Mouse (Mus musculus): ENCODE results near the gene Synj2.

The Synj2 gene

GRCm38 (mm10) chr17:5935680-5936079 lies 5.4 kb upstream of the Synj2 start:
- no peak for DNase-seq (ENCODE audit: low spot score)

GRCm38 (mm10) chr17:5936276-5936675 lies 4.8 kb upstream of the Synj2 start:
- no peak for DNase-seq (ENCODE audit: low spot score)

- DNase-seq (ENCODE audit: low spot score), result no peak
Observed at GRCm38 (mm10) chr17:5937441-5937840, 3.6 kb upstream of the Synj2 start.

GRCm38 (mm10) chr17:5939871-5940270 lies 1.2 kb upstream of the Synj2 start:
- DNase-seq (ENCODE audit: low spot score), result no peak

DNA sequence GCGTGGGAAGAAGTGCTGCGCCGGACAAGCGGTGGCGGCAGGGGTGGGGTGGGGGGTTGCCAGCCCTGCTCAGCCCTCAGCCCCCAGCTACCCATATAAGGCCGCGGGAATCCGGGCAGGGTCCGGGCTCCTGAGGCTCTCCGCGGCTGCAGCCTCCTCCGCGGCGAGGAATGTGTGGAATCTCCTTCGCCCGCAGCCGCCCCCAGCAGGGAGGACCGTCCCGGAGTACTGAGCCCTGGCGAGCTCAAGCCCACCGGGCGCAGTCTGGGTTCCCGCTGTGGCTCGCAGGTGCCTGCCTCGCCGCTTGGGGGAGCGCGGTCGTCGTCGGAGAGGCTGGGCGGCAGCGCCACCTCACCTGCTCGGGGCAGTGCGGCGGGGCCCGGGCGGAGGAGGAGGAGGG lies 288 bp upstream of the Synj2 start:
- DNase-seq (ENCODE audit: low spot score), result peak; percentile 72

DNA sequence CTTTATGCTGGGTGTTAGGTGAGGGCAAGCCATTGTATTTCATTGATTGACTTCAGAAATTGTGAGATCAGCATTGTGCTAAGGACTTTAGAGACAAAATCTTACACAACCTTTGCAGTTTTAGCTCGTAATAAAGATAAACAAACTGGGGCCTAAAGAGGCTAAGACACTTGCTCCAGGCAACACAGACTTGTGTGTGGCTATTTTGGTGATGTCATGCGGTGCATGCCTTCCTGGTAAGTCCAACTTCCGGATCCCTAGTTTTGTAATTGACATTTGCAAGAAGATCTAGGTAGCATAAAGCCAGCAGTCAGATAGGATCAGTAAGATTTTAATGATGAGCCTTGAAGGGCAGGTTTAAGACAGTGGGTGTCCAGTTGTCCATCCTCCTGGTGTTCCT lies 1.1 kb downstream of the Synj2 start:
- no peak for DNase-seq (ENCODE audit: low spot score)

GRCm38 (mm10) chr17:5943053-5943452 lies 2.0 kb downstream of the Synj2 start:
- no peak for DNase-seq (ENCODE audit: low spot score)

GRCm38 (mm10) chr17:5947039-5947438 lies 6.0 kb downstream of the Synj2 start:
- DNase-seq (ENCODE audit: low spot score), result no peak

DNA sequence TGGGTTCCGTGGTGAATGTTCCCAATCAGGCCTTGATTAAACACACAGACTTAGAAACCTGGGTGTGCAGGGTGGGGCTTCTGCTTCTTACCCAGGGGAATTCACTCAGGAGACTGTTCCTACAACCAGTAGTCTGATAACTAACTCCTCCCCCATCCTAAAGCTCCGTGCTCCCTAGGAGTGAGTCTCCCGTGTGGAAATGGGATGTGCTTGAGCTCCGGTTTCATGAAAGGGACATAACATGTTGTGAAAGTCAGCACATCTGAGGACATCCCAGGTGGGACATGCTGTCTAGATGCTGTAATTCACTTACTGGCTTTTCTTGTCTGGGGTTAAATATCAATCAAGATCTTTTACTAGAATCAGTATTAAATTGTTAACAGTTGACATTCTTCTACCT lies 11.4 kb downstream of the Synj2 start:
- no peak for DNase-seq (ENCODE audit: low spot score)

DNA sequence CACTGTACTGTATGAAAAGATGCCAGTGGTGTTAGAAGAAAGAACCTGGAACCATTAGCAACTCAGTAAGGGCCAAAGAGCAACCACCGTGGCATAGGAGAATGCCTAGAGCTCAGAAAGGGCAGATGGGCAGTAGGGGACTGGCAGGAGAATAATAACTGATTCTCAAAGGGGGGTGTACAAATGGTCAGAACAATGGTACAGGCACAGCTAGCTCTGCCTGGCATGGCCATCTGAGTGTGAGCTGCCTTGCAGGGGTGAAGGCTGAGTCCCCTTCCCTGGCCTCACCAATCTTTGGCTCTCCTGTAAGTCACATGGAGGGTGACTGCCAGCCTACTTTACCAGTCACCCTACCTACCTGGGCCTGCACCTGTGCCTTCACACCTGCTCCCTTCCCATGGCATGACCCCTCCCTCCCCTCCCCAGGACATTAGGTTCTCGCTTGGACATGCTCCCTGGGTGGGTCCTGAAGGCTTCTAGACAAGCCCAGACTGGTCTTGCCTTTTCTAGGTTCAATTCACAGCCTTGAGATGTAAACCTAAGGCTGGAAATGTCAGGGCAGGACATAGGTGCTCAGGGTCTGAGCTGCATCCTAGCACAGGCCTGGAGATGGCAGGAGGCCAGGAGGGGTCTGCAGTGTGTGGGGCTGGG lies 15.4 kb downstream of the Synj2 start:
- DNase-seq (ENCODE audit: low spot score), result no peak

GRCm38 (mm10) chr17:5957097-5957496 lies 16.0 kb downstream of the Synj2 start:
- no peak for DNase-seq (ENCODE audit: low spot score)

DNA sequence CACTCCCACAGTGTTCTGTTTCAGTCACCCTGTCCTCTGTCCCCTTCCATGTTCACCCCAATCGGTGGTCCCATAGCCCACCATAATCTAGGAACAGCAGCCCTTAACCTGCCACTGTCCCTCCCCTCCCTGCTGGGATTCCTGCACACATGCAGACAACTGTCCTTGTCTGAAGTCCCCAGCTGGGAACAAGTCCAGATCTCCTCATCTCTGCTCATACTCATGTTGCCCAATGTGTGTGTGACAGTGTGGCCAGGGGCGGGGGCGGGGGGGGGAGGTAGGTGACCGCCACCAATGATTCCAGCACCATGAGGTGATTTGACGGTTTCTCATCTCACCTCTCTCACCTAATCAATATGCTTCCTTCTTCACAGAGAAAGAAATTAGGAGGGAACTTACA lies 17.1 kb downstream of the Synj2 start:
- no peak for DNase-seq (ENCODE audit: low spot score)

GRCm38 (mm10) chr17:5958636-5959035 lies 17.6 kb downstream of the Synj2 start:
- no peak for DNase-seq (ENCODE audit: low spot score)

DNA sequence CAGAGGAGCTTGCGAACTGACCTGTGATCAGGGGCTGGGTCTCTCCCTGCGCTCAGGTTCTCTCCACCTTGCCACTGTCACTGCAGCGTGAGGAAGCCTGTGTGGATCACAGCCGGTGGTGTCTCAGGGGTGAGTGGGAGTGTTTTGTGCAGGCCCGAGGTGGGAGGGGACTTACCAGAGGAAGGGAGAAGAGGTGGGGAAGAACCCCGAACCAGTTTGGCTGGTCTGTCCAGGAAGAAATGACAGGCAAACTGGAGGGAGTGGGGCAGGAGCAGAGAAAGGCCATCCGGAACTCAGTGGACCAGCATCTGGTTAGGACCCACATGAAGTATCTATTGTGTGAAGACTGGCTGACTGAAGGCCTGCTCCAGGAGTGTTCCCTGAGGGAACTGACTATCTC lies 18.0 kb downstream of the Synj2 start:
- DNase-seq (ENCODE audit: low spot score), result no peak

DNA sequence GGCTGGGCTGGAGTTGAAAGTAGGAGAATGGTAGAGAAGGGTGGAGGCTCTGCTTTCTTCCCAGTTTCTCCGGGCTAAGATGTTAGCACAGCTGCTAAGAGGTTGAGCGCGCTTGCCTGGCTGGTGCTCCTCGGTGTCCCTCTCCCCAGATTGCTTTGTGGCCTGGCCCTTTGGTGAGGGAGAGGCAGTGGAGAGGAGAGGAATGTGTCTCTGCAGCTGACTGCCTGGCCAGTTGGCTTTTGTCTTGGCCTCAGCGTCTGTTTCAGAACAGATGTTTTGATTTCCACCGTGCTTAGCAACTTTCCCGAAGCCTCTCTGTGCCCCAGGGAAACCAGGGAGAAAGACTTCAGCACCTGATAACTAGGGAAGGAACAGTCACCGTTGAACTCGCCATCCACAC lies 18.7 kb downstream of the Synj2 start:
- DNase-seq (ENCODE audit: low spot score), result no peak

- DNase-seq (ENCODE audit: low spot score), result no peak
Observed at GRCm38 (mm10) chr17:5963766-5964165, 22.7 kb downstream of the Synj2 start.

- no peak for DNase-seq (ENCODE audit: low spot score)
Observed at GRCm38 (mm10) chr17:5965084-5965781, 24.2 kb downstream of the Synj2 start.

DNA sequence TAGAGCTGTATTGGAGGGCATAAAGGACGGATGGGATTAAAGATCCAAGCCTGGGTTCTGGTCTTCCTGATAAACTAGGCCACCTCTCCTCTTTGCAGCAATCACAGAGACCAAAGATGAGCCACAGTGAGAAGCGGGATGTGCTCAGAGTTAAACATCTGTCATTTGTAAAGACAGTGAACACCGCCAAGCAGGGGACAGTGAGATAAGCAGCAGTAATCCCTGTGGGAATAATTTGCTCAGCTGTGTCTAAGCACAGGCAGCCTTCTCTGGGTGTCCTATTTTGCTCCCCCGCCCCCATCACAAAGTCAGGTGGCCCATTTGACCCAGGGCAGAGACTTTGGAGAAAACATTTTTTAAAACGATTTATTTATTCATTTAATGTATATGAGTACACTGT lies 25.6 kb downstream of the Synj2 start:
- peak; percentile 28 for DNase-seq (ENCODE audit: low spot score)

DNA sequence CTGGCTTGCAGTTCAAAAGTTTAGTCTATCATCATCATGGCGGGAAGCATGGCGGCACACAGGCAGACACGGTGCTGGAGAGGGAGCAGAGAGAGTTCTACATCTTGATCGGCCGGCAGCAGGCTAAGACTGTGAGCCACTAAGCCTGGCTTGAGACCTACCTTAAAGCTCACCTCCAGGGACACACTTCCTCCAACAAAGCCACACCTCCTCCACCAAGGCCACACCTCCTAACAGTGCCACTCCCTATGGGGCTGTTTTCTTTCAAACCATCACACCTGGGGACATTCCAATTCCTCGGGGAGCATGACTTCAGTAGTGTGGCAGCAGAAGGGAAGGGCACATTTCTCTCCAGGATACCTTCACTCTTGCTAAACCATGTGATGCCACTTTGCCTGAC lies 27.5 kb downstream of the Synj2 start:
- DNase-seq (ENCODE audit: low spot score), result no peak

DNA sequence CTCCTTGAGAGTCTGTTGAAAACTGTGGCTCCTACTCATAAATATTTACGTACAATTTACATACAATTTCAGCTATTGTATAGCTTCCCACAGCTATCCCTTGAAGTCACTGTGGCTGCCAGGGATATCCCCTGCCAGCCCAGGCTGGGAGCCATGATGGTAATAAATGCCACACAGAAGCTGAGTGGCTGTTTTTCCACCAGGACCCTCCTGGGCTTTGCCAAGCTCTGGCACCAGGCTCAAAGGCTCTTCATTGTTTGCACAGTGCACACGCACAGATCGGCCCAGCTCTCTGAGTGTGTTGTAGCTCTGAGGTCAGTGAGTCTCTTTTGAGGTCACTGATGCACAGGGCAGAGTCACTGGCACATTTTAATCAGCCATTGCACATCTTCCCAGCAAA lies 28.2 kb downstream of the Synj2 start:
- no peak for DNase-seq (ENCODE audit: low spot score)

DNA sequence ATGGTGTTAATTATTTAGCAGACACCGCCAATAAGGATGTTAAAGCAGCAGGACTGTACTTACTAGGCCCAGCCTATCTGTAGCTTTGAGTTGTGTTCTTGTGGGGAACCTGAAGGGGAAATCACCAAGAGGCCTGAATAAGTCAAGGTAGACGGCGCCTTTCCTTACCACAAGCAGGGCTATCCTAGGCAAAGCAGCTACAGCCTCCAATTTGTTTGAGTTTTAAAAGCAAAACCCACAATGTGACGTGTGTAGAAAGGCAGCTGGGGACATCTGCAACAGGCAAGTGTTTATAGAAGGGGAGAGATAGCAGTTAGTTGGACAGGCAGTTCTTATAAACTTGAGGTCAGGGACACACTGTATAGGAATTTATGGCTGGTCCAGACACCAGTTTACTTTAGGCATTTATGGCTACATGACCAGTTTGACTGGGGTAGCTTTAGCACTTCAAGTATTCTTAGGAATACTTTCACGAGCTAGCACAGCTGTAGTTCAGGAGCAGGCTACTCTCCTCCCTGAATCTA lies 29.3 kb downstream of the Synj2 start:
- no peak for DNase-seq (ENCODE audit: low spot score)

- DNase-seq (ENCODE audit: low spot score), result no peak
Observed at GRCm38 (mm10) chr17:5973536-5973935, 32.5 kb downstream of the Synj2 start.

GRCm38 (mm10) chr17:5975099-5975977 lies 34.3 kb downstream of the Synj2 start:
- DNase-seq (ENCODE audit: low spot score), result no peak
